Mouse (Mus musculus) kidney, postnatal 0 days (tissue): ENCODE measurements around the gene Hdhd3. TPM values are rescaled to one million over a fixed set of nuclear protein-coding genes. Genes with fewer than 3 reads are reported as not detected.

ENCODE experiments used
- ATAC-seq: fragments of 200-750 bp; cut with Nextera tagmentation; replicated peaks from 2 replicates; pipeline ENCODE4 v1.8.0; 2017; ENCODE audit warnings: low read depth, moderate number of reproducible peaks, moderate TSS enrichment, moderate library complexity; ENCODE audit not compliant: low FRiP score
- DNase-seq: peaks from one replicate; pipeline ENCODE4 v3.0.0-alpha.2; 2016; ENCODE audit warnings: low spot score
- H3K27ac ChIP-seq: fragments of 300-500 bp; sonication (generic); 2 replicates; pipeline ENCODE4 v1.5.1; 2014; ENCODE audit warnings: mild to moderate bottlenecking
- H3K27me3 ChIP-seq: fragments of 300-500 bp; sonication (generic); 2 replicates; pipeline ENCODE4 v1.6.1; 2014; ENCODE audit warnings: low read length, mixed read lengths; ENCODE audit not compliant: insufficient read depth
- H3K36me3 ChIP-seq: fragments of 300-500 bp; sonication (generic); 2 replicates; pipeline ENCODE4 v1.6.1; 2014; ENCODE audit warnings: low read length, mixed read lengths; ENCODE audit not compliant: insufficient read depth
- H3K4me1 ChIP-seq: fragments of 300-500 bp; sonication (generic); replicated peaks from 2 replicates; pipeline ENCODE4 v1.6.1; 2014; ENCODE audit warnings: antibody characterized with exemption, low read length, mixed read lengths; ENCODE audit not compliant: insufficient read depth
- H3K4me2 ChIP-seq: fragments of 300-500 bp; sonication (generic); 2 replicates; pipeline ENCODE4 v1.6.1; 2014; ENCODE audit warnings: mild to moderate bottlenecking, low read length, moderate library complexity, mixed read lengths
- H3K4me3 ChIP-seq: fragments of 300-500 bp; sonication (generic); replicated peaks from 2 replicates; pipeline ENCODE4 v1.5.1; 2014; ENCODE audit warnings: low read depth, low read length
- H3K9ac ChIP-seq: fragments of 300-500 bp; sonication (generic); 2 replicates; pipeline ENCODE4 v1.6.1; 2014; ENCODE audit warnings: low read depth, low read length
- H3K9me3 ChIP-seq: fragments of 300-500 bp; sonication (generic); replicated peaks from 2 replicates; pipeline ENCODE4 v1.6.1; 2016; ENCODE audit warnings: low read length, inconsistent platforms, mixed read lengths
- CTCF ChIP-seq: IDR thresholded peaks from 2 replicates; pipeline ENCODE4 v1.5.1; 2016; ENCODE audit warnings: antibody characterized with exemption, low read depth, mild to moderate bottlenecking, moderate library complexity
- WGBS: fragments of 180-500 bp; shearing (Covaris S2); extraction: QIAGEN DNeasy Blood & Tissue Kit; methylation state at CpG from one replicate; pipeline ENCODE4 v1.1.7; 2014; 5-methylcytosine and 5-hydroxymethylcytosine counted together
- polyA plus RNA-seq: library from polyadenylated mRNA; unstranded; fragments of >200 nt; fragmentation: Nextera tagmentation; extraction: Ambion mirVana; gene quantifications from 2 replicates; pipeline ENCODE4 v1.2.1, GENCODE M21; 2015

The Hdhd3 gene
- polyA plus RNA-seq, 1 experiment from 2014 or later: 16.0 TPM

- WGBS: 75% methylated on average over 2 of the region's 2 CpGs
- no peaks in the 10 kb centered on the region for H3K36me3 ChIP-seq
- no peak for TF ChIP-seq CTCF
- no peak overlapping the region for H3K4me3 ChIP-seq
- no peak overlapping the region for H3K9ac ChIP-seq
- no peaks in the 10 kb centered on the region for H3K27me3 ChIP-seq
- no peaks in the 10 kb centered on the region for H3K4me1 ChIP-seq
- no peaks in the 10 kb centered on the region for H3K9me3 ChIP-seq
- H3K27ac ChIP-seq: no peak overlapping the region
- ATAC-seq: no peak
- no peak overlapping the region for H3K4me2 ChIP-seq
- no peak for DNase-seq
Measured at GRCm38 (mm10) chr4:62492682-62493081, 10.6 kb downstream of the Hdhd3 start.

- ATAC-seq (no peak), DNase-seq (no peak)
- H3K36me3 ChIP-seq: no peaks in the 10 kb centered on the region
- H3K9ac ChIP-seq: no peak overlapping the region
- 76% methylated on average over 2 of the region's 2 CpGs for WGBS
- H3K4me1 ChIP-seq: no peaks in the 10 kb centered on the region
- no peak for TF ChIP-seq CTCF
- no peak overlapping the region for H3K27ac ChIP-seq
- no peaks in the 10 kb centered on the region for H3K27me3 ChIP-seq
- H3K9me3 ChIP-seq: no peaks in the 10 kb centered on the region
- H3K4me3 ChIP-seq: no peak overlapping the region
- no peak overlapping the region for H3K4me2 ChIP-seq
Measured at GRCm38 (mm10) chr4:62487914-62488313, 15.4 kb downstream of the Hdhd3 start.

GRCm38 (mm10) chr4:62487172-62487571, 16.1 kb downstream of the Hdhd3 start:
- Histone ChIP-seq H3K36me3 (no peaks in the 10 kb centered on the region), H3K9ac (no peak overlapping the region), H3K27me3 (no peaks in the 10 kb centered on the region), H3K27ac (no peak overlapping the region), H3K4me1 (no peaks in the 10 kb centered on the region), H3K4me2 (no peak overlapping the region), H3K9me3 (no peaks in the 10 kb centered on the region), H3K4me3 (no peak overlapping the region)
- DNase-seq: no peak
- TF ChIP-seq CTCF: no peak
- 91% methylated on average over 5 of the region's 5 CpGs for WGBS
- ATAC-seq: no peak

- no peak overlapping the region for H3K4me2 ChIP-seq
- peak; percentile 44; the same call in 1 of the 2 replicates for ATAC-seq
- H3K27ac ChIP-seq: no peak overlapping the region
- no peaks in the 10 kb centered on the region for H3K4me1 ChIP-seq
- H3K9ac ChIP-seq: no peak overlapping the region
- no peak overlapping the region for H3K4me3 ChIP-seq
- no peak for DNase-seq
- no peaks in the 10 kb centered on the region for H3K36me3 ChIP-seq
- TF ChIP-seq CTCF: no peak
- H3K27me3 ChIP-seq: no peaks in the 10 kb centered on the region
- H3K9me3 ChIP-seq: no peaks in the 10 kb centered on the region
- WGBS: 91% methylated on average over 15 of the region's 15 CpGs
Measured at GRCm38 (mm10) chr4:62486162-62486696, 17.0 kb downstream of the Hdhd3 start.

- H3K4me1 ChIP-seq: no peaks in the 10 kb centered on the region
- ATAC-seq (no peak), DNase-seq (no peak)
- WGBS: 79% methylated on average over 8 of the region's 8 CpGs
- H3K9me3 ChIP-seq: no peaks in the 10 kb centered on the region
- H3K27me3 ChIP-seq: no peaks in the 10 kb centered on the region
- H3K36me3 ChIP-seq: no peaks in the 10 kb centered on the region
- H3K27ac ChIP-seq: no peak overlapping the region
- no peak overlapping the region for H3K4me3 ChIP-seq
- TF ChIP-seq CTCF: no peak
- no peak overlapping the region for H3K4me2 ChIP-seq
- no peak overlapping the region for H3K9ac ChIP-seq
Measured at GRCm38 (mm10) chr4:62485450-62486161, 17.7 kb downstream of the Hdhd3 start.

GRCm38 (mm10) chr4:62484928-62485327, 18.3 kb downstream of the Hdhd3 start:
- DNase-seq: no peak
- H3K4me3 ChIP-seq: no peak overlapping the region
- no peak overlapping the region for H3K9ac ChIP-seq
- H3K36me3 ChIP-seq: no peaks in the 10 kb centered on the region
- H3K9me3 ChIP-seq: no peaks in the 10 kb centered on the region
- H3K27me3 ChIP-seq: no peaks in the 10 kb centered on the region
- no peak for TF ChIP-seq CTCF
- WGBS: 66% methylated on average over 3 of the region's 3 CpGs
- no peak overlapping the region for H3K4me2 ChIP-seq
- no peak overlapping the region for H3K27ac ChIP-seq
- H3K4me1 ChIP-seq: no peaks in the 10 kb centered on the region
- no peak for ATAC-seq
